Mouse (Mus musculus) CD4-positive, CD25-positive, alpha-beta regulatory T cell, adult 9 weeks (primary cell): ENCODE measurements around the gene Zdhhc12. TPM values are rescaled to one million over a fixed set of nuclear protein-coding genes. Genes with fewer than 3 reads are reported as not detected.

Experiments used
- polyA plus RNA-seq: library from polyadenylated mRNA; unstranded; fragments of 100-300 nt; shearing (Covaris generic); gene quantifications from one replicate; pipeline ENCODE4 v1.2.1, GENCODE M21; 2017

Gene Zdhhc12
- polyA plus RNA-seq, result 30.9 TPM

GRCm38 (mm10) chr2:30093471-30094207 lies at the start of gene Zdhhc12:
TSS of gene Zdhhc12 (minus strand) at chr2:30093648.

DNA sequence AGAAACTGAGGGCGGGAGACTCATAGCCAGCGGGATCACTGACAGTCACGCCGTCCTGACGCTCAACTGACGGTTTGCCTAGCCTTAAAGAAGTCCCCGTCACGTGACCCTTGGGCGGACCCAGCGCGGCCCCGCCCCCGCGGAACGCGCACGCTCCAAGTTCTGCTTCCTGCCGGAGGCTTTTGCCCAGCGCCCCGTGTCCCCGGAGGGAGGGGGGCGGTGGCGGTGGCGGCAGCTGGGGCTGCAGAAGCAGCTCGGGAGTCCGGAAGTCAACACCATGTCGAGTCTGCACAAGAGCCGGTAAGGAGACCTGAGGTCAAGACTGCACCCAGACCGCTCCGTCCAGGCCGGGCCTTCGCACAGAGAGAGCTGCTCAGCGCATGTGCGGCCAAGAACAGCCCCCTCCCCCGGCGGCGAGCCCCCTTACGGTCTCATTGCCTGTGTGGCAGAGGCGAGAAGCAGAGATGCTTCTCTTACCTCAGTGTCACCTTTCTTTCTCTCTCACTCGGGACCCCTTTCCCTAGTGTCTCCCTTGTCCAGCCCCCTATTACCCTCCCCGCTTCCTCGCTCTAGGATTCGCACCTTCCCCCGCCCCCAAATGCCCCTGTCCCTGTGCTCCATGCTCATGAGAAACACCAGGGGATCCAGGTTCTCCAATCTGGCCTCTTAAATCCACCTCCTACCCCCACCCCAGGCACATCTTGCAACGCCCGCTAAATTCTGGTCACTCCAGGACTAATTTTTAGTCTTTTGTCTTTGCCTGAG lies 40.3 kb upstream of the Zdhhc12 start, which contains the start of gene Tbc1d13:
Tbc1d13 (plus strand) TSS at position 134 of the 765 bp plus-strand sequence.

GRCm38 (mm10) chr2:30124472-30125274 lies 31.2 kb upstream of the Zdhhc12 start, which contains the start of gene Zer1:
TSS of gene Zer1 (minus strand) at chr2:30124585.

GRCm38 (mm10) chr2:30077502-30078348 lies 15.7 kb downstream of the Zdhhc12 start, which contains the start of gene Pkn3:
TSS of gene Pkn3 (plus strand) at chr2:30077684.

GRCm38 (mm10) chr2:30057223-30057904 lies 36.1 kb downstream of the Zdhhc12 start, which contains the start of gene Set:
TSS of gene Set (plus strand) at chr2:30057378.

DNA sequence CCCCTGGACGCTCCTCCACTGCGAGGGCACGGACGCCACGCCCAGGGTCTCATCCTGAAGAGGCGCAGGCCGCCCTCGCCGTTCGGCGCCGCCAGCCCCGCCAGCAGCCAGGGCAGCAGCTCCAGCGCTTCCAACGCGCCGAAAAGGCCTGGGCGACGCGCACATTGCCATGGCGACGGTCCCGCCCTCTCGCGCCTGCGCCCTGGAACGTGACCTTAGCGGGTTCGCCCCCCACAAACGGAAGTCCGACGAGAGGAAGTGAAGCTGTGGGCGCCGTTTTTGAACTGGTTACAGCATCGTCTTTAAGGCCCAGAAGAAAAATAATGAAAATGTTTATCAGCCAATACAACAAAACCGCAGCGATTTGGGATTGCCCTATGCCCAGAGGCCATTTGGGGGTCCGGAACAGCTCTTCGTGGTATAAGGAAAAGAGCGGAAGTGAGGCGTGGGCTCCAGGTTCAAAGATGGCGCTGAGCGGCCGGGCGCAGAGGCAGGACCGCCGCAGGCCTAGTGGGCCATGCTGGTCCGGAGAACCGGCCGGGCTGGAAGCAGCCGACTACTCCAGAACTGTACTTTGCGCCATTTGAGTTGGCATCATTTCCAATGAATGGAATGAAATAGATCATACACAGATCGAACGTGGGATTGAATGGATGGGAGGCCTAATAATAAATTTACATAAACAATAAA lies 44.6 kb downstream of the Zdhhc12 start, which contains the start of gene Wdr34:
Wdr34 (minus strand) TSS at position 183 of the 690 bp plus-strand sequence.

Other genes with a start within 250 kb of the Zdhhc12 start
- 0.66 TPM for gene Cercam, start 224.5 kb downstream of the Zdhhc12 start, polyA plus RNA-seq
- gene Odf2, start 204.4 kb downstream of the Zdhhc12 start, polyA plus RNA-seq, result 84.6 TPM
- 79.3 TPM for gene Gle1, start 158.2 kb downstream of the Zdhhc12 start, polyA plus RNA-seq
- 126 TPM for gene Sptan1, start 128.1 kb downstream of the Zdhhc12 start, polyA plus RNA-seq
- gene Wdr34, start 44.8 kb downstream of the Zdhhc12 start, polyA plus RNA-seq, result 1.1 TPM
- 121 TPM for gene Set, start 36.3 kb downstream of the Zdhhc12 start, polyA plus RNA-seq
- 1.0 TPM for gene Pkn3, start 16.0 kb downstream of the Zdhhc12 start, polyA plus RNA-seq
- gene Zer1, start 30.9 kb upstream of the Zdhhc12 start, polyA plus RNA-seq, result 26.8 TPM
- 10.6 TPM for gene Tbc1d13, start 40.1 kb upstream of the Zdhhc12 start, polyA plus RNA-seq
- 1.6 TPM for gene Endog, start 77.8 kb upstream of the Zdhhc12 start, polyA plus RNA-seq
- 50.1 TPM for gene Spout1, start 84.8 kb upstream of the Zdhhc12 start, polyA plus RNA-seq
- 14.6 TPM for gene Kyat1, start 112.2 kb upstream of the Zdhhc12 start, polyA plus RNA-seq
- 8.7 TPM for gene Lrrc8a, start 144.1 kb upstream of the Zdhhc12 start, polyA plus RNA-seq
- 0.52 TPM for gene Gm28035, start 146.9 kb upstream of the Zdhhc12 start, polyA plus RNA-seq
- gene Phyhd1, start 172.6 kb upstream of the Zdhhc12 start, polyA plus RNA-seq, result 5.2 TPM
- gene Gm28038, start 187.4 kb upstream of the Zdhhc12 start, polyA plus RNA-seq, result not detected
- 22.4 TPM for gene Dolk, start 192.7 kb upstream of the Zdhhc12 start, polyA plus RNA-seq
- 32.5 TPM for gene Nup188, start 192.7 kb upstream of the Zdhhc12 start, polyA plus RNA-seq